Mouse (Mus musculus) hindbrain, embryonic 11.5 days (tissue): ENCODE measurements around the gene Utp4. TPM values are rescaled to one million over a fixed set of nuclear protein-coding genes. Genes with fewer than 3 reads are reported as not detected.

Experiments
- ATAC-seq: fragments of 200-750 bp; cut with Nextera tagmentation; 2 replicates; pipeline ENCODE4 v1.8.0; 2017; ENCODE audit warnings: mild to moderate bottlenecking, moderate TSS enrichment, moderate library complexity; ENCODE audit not compliant: low FRiP score
- DNase-seq: peaks from one replicate; pipeline ENCODE4 v3.0.0-alpha.2; 2015; ENCODE audit warnings: low spot score
- H3K27ac ChIP-seq: fragments of 300-500 bp; sonication (generic); 2 replicates; pipeline ENCODE4 v1.5.1; 2014; ENCODE audit warnings: mild to moderate bottlenecking, low read depth, low read length
- H3K27me3 ChIP-seq: fragments of 300-500 bp; sonication (generic); 2 replicates; pipeline ENCODE4 v1.6.1; 2014; ENCODE audit warnings: mild to moderate bottlenecking, low read length, moderate library complexity, mixed read lengths; ENCODE audit not compliant: control insufficient read depth, insufficient read depth
- H3K36me3 ChIP-seq: fragments of 300-500 bp; sonication (generic); 2 replicates; pipeline ENCODE4 v1.6.1; 2014; ENCODE audit warnings: mild to moderate bottlenecking, low read length, moderate library complexity, mixed read lengths; ENCODE audit not compliant: control insufficient read depth, insufficient read depth
- H3K4me1 ChIP-seq: fragments of 300-500 bp; sonication (generic); replicated peaks from 2 replicates; pipeline ENCODE4 v1.6.1; 2014; ENCODE audit warnings: low read length, mixed read lengths; ENCODE audit not compliant: control insufficient read depth, insufficient read depth
- H3K4me2 ChIP-seq: fragments of 300-500 bp; sonication (generic); replicated peaks from 2 replicates; pipeline ENCODE4 v1.6.1; 2014; ENCODE audit warnings: mild to moderate bottlenecking, low read depth, low read length
- H3K4me3 ChIP-seq: fragments of 300-500 bp; sonication (generic); 2 replicates; pipeline ENCODE4 v1.5.1; 2014; ENCODE audit warnings: low read depth, low read length
- H3K9ac ChIP-seq: fragments of 300-500 bp; sonication (generic); 2 replicates; pipeline ENCODE4 v1.6.1; 2014; ENCODE audit warnings: low read depth, low read length
- H3K9me3 ChIP-seq: fragments of 300-500 bp; sonication (generic); 2 replicates; pipeline ENCODE4 v1.6.1; 2016; ENCODE audit warnings: low read length; ENCODE audit not compliant: control insufficient read depth
- WGBS: fragments of 180-500 bp; shearing (Covaris S2); extraction: QIAGEN DNeasy Blood & Tissue Kit; methylation state at CpG from one replicate; pipeline ENCODE4 v1.1.7; 2014; 5-methylcytosine and 5-hydroxymethylcytosine counted together
- polyA plus RNA-seq: library from polyadenylated mRNA; unstranded; fragments of >200 nt; fragmentation: Nextera tagmentation; extraction: Ambion mirVana; gene quantifications from 2 replicates; pipeline ENCODE4 v1.2.1, GENCODE M21; 2014

Utp4 gene
- polyA plus RNA-seq, 1 experiment from 2014 or later, result 65.7 TPM

DNA sequence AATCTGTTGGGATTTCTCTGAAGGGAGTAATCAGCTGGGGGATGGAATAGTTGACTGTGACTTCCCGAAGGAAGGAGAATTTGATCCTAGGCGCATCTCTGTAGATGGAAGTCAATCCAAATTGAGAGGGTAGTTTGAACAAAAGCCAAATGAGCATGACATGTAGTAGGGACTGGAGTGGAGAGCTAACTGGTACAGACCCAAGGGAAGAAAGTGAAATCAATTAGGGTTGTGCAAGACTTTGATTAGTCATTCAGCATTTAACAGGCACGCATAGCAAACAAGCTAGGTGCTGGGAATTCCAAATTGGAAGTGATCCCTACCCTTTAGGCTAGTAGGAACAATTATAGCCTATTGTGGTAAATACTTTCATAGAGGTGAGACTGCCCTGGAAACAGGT lies 48.4 kb downstream of the Utp4 start:
- Histone ChIP-seq H3K36me3 (no peaks in the 10 kb centered on the region), H3K9me3 (no peaks in the 10 kb centered on the region), H3K4me3 (no peak overlapping the region), H3K27me3 (no peaks in the 10 kb centered on the region), H3K4me2 (no peak overlapping the region), H3K9ac (no peak overlapping the region), H3K27ac (no peak overlapping the region), H3K4me1 (peaks cover 5% of the 10 kb centered on the region; the same call in 1 of the 2 replicates)
- ATAC-seq (no peak), DNase-seq (no peak)
- WGBS, result 92% methylated on average over 3 of the region's 3 CpGs

DNA sequence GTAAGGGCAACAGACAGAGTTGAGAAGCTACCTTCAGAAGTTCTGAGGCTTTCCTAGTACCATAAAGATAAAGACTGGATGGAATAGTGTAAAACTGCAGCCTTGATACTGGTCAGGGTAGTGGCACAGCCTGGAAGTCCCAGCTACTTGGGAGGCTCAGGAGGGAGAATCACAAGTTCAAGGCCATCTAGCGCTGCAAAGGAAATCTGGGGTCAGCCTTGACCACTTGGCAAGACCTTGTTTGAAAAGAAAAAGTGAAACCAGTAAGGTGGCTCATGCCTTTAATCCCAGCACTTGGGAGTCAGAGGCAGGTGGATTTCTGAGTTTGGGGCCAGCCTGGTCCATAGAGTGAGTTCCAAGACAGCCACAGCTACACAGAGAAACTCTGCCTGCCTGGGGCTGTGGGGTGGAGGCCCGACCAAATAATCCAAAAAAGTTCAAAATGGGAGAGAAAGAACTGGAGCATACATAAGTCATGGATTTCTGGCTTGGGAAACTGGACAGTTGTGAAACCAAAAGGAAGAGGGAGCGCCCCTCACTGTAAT lies 50.5 kb downstream of the Utp4 start:
- H3K4me1 ChIP-seq, result no peaks in the 10 kb centered on the region
- WGBS, result 94% methylated on average over 3 of the region's 3 CpGs

DNA sequence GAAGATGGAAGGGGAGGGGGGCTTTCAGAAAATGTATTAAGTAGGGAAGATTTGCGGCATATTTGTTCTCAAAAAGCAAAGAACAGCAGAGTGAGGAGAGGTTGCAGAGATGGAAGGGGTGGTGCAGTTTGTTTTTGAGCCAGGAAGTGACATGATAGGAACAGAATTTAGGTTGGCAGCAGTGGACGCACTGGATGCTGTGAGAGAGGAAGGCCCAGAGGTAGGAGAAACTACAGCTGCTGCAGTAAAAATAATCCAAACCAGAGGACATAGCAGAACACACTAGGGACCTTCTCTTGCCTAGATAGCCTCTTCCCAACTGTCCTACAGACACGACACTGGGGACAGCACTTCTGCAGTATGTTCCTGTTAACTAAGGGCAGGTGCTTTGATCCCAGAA lies 51.3 kb downstream of the Utp4 start:
- Histone ChIP-seq H3K27ac (no peak overlapping the region), H3K4me2 (no peak overlapping the region)
- no peak for ATAC-seq

More for the DNA sequence above, 50.5 kb downstream of the Utp4 start:
- Histone ChIP-seq H3K27ac (no peak overlapping the region), H3K9me3 (no peaks in the 10 kb centered on the region), H3K36me3 (no peaks in the 10 kb centered on the region), H3K9ac (no peak overlapping the region), H3K4me3 (no peak overlapping the region), H3K4me2 (no peak overlapping the region), H3K27me3 (no peaks in the 10 kb centered on the region)
- ATAC-seq (no peak), DNase-seq (no peak)

DNA sequence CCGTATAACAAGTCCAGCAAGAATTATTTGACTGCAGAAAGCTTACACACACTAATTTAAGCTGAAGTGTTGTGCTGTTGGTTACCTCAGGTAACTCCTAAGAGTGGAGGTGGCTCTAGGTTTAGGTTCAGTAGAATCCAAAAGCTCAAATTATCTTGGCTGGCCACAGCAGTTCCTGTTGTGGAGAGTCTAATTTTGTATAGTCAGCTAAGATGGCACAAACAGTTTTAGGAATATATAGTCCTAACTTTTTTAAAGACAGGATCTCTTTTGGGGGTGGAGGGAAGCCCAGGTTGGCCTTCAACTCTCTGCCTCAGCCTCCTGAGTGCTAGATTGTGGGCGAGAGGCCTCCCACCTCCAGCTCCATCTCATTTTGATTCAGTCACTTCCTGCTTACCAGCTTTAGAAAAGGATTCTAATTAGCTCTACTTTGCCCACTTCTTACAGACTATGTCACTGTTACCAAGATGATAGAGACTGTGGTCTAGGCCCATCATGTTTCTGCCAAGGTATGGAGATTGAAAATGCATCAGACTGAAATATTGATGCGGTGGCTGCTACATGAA lies 55.3 kb downstream of the Utp4 start:
- Histone ChIP-seq H3K4me3 (no peak overlapping the region), H3K27ac (no peak overlapping the region), H3K4me2 (no peak overlapping the region), H3K9ac (no peak overlapping the region), H3K9me3 (no peaks in the 10 kb centered on the region), H3K27me3 (no peaks in the 10 kb centered on the region), H3K36me3 (no peaks in the 10 kb centered on the region), H3K4me1 (no peaks in the 10 kb centered on the region)
- DNase-seq (no peak), ATAC-seq (no peak)
- WGBS, result 81% methylated on average over 3 of the region's 3 CpGs

More for the DNA sequence above, 51.3 kb downstream of the Utp4 start:
- no peaks in the 10 kb centered on the region for H3K36me3 ChIP-seq
- H3K4me1 ChIP-seq, result no peaks in the 10 kb centered on the region
- H3K4me3 ChIP-seq, result no peak overlapping the region
- no peak for DNase-seq
- H3K9ac ChIP-seq, result no peak overlapping the region
- no peaks in the 10 kb centered on the region for H3K27me3 ChIP-seq
- WGBS, result 81% methylated on average over 3 of the region's 3 CpGs
- no peaks in the 10 kb centered on the region for H3K9me3 ChIP-seq

DNA sequence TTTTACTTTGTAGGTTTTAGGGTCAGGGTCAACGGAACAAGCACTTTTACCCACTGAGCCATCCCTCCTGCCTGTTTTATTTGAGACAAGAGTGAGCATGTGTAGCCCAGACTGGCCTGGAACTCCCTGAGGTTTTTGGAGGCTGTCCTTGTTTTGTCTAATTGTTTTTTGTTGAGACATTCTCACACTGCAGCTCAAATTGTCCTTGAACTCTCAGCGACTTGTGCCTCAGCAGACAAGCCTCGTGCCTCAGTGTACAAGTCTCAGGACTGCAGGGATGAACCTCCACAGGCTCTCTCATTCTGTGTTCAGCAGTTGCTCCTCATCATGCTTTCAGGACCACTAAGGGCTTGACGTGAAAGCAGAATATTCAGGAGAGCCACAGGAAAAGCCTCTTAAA lies 58.3 kb downstream of the Utp4 start:
- H3K36me3 ChIP-seq, result no peaks in the 10 kb centered on the region
- H3K9ac ChIP-seq, result no peak overlapping the region
- WGBS, result 72% methylated on average over 4 of the region's 4 CpGs
- no peak for DNase-seq
- ATAC-seq, result no peak
- H3K9me3 ChIP-seq, result no peaks in the 10 kb centered on the region
- H3K4me3 ChIP-seq, result no peak overlapping the region
- no peaks in the 10 kb centered on the region for H3K4me1 ChIP-seq
- H3K27me3 ChIP-seq, result no peaks in the 10 kb centered on the region
- H3K4me2 ChIP-seq, result no peak overlapping the region
- no peak overlapping the region for H3K27ac ChIP-seq

DNA sequence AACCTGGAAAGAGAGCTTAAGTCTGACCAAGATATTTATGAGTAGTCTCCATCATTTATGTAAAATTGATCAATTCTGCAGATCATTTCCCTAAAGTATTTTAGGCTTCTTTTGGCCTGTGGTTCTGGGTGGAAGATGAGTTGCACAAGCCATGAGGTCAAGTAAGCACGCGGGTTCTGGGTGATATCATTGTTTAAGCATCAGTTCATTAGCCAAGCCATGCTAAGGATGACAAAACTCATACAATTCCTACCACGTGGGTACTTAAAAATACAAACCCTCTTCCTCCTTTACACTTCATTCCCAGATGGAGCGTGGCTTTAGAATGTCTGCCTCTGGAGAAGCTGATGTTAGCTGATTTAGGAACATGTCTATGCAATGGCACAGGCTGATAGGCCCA lies 60.1 kb downstream of the Utp4 start:
- Histone ChIP-seq H3K9ac (no peak overlapping the region), H3K36me3 (no peaks in the 10 kb centered on the region), H3K27ac (no peak overlapping the region), H3K4me1 (no peaks in the 10 kb centered on the region), H3K9me3 (no peaks in the 10 kb centered on the region), H3K4me3 (no peak overlapping the region), H3K27me3 (no peaks in the 10 kb centered on the region), H3K4me2 (no peak overlapping the region)
- 84% methylated on average over 4 of the region's 4 CpGs for WGBS
- no peak for ATAC-seq
- no peak for DNase-seq

DNA sequence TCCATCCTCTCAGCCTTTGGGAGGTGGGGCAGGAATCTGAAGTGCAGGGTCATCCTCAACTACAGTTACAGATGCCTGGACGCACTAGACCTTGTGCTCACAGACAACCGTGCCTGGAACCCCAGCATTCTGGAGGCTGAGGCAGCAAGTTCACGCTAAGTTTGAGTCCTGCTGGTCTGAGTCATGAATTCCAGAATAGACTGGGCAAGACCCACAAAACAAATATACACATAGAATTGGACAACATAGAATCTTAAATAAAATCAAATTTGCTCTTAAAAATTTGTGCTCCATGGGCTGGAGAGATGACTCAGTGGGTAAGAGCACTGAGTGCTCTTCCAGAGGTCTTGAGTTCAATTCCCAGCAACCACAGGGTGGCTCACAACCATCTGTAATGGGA lies 63.6 kb downstream of the Utp4 start:
- Histone ChIP-seq H3K36me3 (no peaks in the 10 kb centered on the region), H3K4me1 (no peaks in the 10 kb centered on the region), H3K9me3 (no peaks in the 10 kb centered on the region), H3K27me3 (no peaks in the 10 kb centered on the region), H3K27ac (no peak overlapping the region), H3K4me3 (no peak overlapping the region), H3K4me2 (no peak overlapping the region), H3K9ac (no peak overlapping the region)
- 88% methylated on average over 3 of the region's 3 CpGs for WGBS
- ATAC-seq, result no peak
- DNase-seq, result no peak

DNA sequence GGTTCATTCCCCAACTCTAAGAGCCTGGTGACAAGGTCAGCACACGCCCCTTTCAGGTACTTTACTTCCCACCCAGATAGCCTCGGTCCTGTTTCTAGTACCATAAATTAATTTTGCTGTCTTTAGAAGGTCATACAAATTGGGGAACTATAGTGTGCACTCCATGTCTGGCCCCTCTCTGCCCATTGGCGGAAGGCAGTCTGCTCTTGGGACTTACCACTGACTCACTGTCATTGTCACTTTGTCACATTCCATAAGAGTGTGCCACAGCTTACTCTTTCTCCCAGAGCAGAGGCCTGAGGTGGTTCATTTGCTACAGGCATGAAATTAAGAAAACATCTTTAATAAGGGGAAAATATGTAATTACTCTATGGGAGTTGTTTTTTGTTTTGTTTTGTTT lies 64.8 kb downstream of the Utp4 start:
- H3K27me3 ChIP-seq, result no peaks in the 10 kb centered on the region
- no peak for ATAC-seq
- no peak for DNase-seq
- H3K9ac ChIP-seq, result no peak overlapping the region
- 93% methylated on average over 3 of the region's 3 CpGs for WGBS
- H3K4me2 ChIP-seq, result no peak overlapping the region
- H3K4me3 ChIP-seq, result no peak overlapping the region
- no peak overlapping the region for H3K27ac ChIP-seq
- no peaks in the 10 kb centered on the region for H3K4me1 ChIP-seq
- no peaks in the 10 kb centered on the region for H3K36me3 ChIP-seq
- H3K9me3 ChIP-seq, result no peaks in the 10 kb centered on the region

DNA sequence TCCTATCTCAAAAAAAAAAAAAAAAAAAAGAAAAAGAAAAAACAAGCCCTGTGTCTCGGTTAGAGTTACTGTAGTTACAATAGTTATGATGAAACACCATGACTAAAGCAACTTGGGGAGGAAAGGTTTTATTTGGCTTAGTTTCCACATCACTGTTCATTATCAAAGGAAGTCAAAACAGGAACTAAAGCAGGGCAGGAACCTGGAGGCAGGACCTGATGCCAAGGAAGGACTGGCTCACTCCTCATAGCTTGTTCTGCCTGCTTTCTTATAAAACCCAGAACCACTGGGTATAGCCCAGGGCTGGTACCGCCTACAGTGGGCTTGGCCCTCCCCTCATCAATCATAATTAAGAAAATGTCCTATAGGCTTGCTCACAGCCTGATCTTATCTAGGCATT lies 66.2 kb downstream of the Utp4 start:
- Histone ChIP-seq H3K36me3 (no peaks in the 10 kb centered on the region), H3K4me2 (no peak overlapping the region), H3K27me3 (no peaks in the 10 kb centered on the region), H3K4me1 (no peaks in the 10 kb centered on the region), H3K27ac (no peak overlapping the region), H3K9ac (no peak overlapping the region), H3K9me3 (no peaks in the 10 kb centered on the region), H3K4me3 (no peak overlapping the region)
- 82% methylated on average over 2 of the region's 2 CpGs for WGBS
- ATAC-seq, result no peak
- no peak for DNase-seq
